Mouse (Mus musculus) left cerebral cortex, adult 18-20 months (tissue): Measurements from ENCODE around the gene Steap1. TPM values are rescaled to one million over a fixed set of nuclear protein-coding genes. Genes with fewer than 3 reads are reported as not detected.

Experiments
- DNase-seq, 2 experiments: peaks; one replicate each; pipeline ENCODE4 v3.0.0; 2021 to 2022; ENCODE audit warnings: low spot score in 2 of 2, mixed read lengths in 1 of 2
- long read RNA-seq, 2 experiments: library from polyadenylated mRNA; stranded (forward); transcript quantifications; one replicate each; pipeline ENCODE4 v2.0.0; 2021
- total RNA-seq, 2 experiments: library from RNA; stranded (reverse); gene quantifications; 2 replicates each; pipeline ENCODE4 v1.2.3; 2021

The Steap1 gene
- not detected for total RNA-seq
- long read RNA-seq, experiment 1, result 0 reads
- long read RNA-seq, experiment 2, result 0 reads

- DNase-seq, result peak; percentile 76 to 85
These were observed at the start of gene Steap1 for GRCm38 (mm10) chr5:5748866-5749682. Gene Steap1, minus strand, starts transcription at chr5:5749326.

DNA sequence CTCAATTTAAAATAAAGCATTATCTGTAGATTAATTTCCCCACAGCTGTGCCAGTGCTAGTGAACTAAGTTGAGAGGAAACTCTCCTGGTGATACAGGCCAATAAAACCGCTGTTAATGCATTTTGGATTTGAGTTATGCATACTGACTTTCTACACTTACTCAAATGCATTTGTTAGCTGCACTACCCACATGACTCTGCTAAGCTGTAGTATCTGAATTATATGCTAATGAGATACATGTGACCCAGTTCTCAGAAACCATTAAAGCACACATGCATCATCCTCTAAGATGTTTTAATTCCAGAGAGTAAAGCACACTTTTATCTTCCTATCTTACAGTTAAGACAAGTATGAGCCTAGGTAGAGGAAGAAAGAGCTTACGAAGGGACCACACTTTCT lies 38.0 kb upstream of the Steap1 start:
- no peak for DNase-seq

DNA sequence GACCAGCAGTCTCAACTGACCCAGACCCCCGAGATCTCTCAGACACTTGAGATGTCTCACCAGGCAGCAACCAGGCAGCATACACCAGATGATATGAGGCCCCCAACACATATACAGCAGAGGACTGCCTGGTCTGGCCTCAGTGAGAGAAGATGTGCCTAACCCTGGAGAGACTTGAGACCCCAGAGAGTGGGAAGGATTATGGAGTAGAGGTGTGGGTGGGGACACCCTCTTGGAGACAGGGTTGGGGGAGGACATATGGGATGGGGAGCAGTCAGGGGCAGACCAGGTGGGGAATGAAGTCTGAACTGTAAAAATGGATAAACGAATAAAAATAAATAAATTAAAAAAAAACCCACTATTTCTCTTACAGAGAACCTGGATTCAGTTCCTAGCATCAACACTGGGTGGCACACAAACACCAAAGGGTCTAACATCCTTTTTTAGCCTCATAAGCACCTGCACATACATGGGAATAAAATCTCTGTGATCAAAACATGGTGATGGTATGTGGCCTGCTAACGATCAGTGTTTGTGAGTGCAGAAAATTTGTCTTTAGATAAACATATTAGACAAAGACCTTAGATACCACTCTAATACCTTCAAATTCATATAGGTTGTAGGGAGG lies 7.4 kb upstream of the Steap1 start:
- DNase-seq, result peak; percentile 6

DNA sequence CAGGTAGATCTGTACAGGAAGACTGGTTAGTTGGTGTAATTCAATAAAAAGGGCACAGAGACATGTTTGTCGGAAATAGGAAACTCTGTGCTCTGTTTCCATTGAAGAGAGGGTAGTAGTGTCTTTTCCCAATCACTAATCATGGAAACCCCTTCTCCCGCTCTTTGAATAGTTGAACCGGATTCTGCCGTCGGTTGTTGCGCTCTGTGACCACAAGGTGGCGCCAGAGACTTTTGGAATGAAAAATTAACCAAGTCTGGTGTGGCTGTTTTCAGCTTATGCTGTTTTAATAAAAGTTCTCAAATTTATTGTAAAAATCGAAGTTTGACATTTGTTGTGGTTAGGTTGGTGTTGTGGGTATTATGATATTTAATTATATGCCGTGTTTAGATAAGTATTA lies 5.9 kb upstream of the Steap1 start:
- peak; percentile 62 to 75 for DNase-seq

DNA sequence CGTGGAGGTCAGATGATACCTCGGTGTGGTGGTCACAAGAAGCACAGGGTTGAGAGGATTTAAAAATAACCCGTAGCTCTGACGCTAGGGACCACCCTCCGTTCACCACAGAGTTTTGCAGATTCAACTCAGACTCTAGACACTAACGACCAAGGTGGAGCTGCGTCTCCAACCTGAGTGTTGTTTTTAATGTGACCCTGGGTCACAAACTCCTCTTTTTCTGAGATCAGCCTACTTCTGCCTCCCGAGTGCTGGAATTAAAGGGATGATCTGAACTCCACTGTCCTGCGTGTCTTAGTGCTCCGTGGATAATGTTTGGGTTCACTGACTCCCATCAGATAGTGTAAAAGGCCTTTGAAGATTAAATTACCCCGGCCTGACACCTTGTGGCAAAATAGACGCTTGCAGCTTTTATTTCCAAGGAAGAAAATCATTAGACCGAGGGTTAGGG lies 671 bp upstream of the Steap1 start:
- DNase-seq, result peak; percentile 43 to 49

GRCm38 (mm10) chr5:5734445-5734844 lies 14.7 kb downstream of the Steap1 start:
- DNase-seq, result no peak

DNA sequence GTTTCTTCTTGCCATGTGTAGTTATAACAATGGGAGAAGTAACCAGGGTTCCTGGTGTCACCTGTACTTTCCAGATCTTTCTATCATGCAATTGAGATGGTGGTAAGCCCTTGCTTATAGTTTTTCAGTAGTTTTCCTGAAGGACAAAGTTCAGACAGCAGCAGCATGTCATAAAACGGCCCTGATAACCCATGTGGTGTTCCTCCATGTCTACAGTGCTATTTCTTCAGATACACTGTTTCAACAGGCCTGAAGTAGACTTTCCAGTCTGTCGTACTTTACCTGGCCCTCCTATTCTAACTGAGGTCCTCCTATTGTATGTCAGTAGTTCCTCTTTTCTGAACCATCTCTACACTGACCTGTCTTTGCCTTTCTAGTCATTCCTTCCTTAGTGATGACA lies 16.3 kb downstream of the Steap1 start:
- DNase-seq, result no peak

DNA sequence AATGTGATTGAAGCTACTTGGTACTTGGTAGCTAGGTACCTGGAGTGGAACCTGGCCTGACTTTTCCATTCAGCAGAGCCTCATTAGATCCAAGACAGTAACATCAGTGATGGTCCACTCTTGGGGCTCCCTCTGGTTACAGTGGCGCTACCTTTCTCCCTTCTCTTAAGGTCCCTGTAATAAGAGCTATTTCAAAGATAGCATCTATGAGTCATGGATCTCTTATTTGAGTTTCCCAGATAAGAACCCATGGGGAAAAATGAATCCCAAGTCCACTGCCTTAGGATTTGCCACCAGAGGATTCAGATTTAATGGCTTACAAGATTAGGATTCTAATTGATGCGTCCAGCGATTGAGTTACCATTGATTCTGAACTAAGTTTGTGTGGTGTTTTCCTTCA lies 16.9 kb downstream of the Steap1 start:
- DNase-seq, result no peak

DNA sequence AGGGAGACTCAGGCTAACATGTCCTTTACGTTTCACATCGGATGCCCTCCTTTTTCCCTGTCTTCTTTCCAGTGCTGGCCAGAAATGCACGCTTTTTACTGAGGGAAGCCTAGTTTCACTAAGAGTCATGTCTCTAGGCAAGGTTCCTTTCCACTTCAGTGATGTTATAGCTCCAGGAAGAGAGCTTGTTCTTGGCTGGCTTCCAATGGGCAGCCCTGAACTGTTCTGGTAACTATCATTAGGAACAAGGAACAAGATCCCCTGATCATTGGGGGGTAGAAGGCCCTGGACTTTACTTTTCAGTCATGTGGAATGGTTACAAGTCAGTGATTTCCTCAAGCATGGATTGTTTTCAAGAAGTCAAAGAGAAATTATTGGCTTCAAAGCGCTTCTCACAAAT lies 19.2 kb downstream of the Steap1 start:
- DNase-seq, result no peak

DNA sequence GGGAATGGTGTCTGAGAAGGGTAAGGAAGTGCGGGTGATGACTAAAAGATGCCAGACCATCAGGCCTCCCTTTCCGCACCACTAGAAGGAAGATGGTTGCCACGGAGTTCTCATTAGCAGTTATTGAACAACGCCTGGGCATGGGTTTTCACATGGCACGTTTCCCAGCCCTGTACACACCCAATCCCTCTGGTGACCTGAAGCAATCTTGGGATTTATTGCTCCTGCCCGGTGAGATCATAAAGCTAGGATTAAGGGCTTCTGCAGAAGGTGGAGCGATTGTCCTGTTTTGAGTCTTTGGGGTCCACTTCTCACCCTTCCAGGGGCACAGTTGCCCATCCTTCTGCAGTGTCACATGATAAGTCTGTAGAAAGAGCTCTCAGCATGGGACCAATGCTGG lies 26.9 kb downstream of the Steap1 start:
- no peak for DNase-seq

GRCm38 (mm10) chr5:5711032-5711431 lies 38.1 kb downstream of the Steap1 start:
- no peak for DNase-seq

DNA sequence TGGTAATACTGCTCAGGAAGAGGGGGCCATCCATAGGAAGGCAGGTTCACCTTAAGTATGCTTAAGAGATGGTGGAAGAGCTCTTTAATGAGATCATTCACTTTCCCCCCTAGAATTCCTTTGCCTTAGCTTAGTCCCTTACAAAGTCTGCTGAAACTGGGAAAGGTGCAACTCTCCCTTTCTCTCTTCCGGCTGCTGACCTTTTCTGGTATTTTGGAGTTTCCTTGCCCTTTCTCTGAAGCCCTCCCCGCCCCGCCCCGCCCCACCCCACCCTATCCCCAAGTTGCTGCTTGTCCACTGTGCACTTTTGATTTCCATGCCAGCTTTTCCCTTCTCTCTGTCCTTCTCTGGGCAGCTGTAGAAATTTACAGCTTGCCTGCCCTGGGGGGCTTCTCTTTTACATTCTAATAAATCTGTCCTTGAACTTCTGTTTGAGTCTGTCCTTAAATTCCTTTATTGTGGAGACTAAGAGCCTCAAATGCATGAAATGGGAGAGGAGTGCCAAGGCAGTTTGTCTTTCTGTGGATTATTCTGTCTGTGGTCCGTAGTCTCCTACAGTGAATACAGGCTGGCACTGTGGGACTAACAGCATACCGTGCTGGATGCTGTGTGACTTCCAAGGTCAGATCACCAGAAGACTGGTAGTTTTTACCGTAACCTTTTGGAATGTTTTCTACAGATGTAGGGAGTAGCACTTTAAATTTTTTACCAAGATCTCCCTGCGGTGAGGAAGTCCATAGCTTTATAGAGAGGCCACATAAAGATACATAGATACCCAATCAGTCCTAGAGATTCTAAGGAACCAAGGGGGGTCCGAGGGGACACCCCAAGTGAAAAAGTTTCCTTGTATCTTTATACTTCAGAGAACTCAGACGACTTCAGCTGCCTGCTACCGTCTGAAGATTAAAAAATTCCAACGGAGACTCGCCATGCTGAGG lies 41.5 kb downstream of the Steap1 start:
- no peak for DNase-seq

DNA sequence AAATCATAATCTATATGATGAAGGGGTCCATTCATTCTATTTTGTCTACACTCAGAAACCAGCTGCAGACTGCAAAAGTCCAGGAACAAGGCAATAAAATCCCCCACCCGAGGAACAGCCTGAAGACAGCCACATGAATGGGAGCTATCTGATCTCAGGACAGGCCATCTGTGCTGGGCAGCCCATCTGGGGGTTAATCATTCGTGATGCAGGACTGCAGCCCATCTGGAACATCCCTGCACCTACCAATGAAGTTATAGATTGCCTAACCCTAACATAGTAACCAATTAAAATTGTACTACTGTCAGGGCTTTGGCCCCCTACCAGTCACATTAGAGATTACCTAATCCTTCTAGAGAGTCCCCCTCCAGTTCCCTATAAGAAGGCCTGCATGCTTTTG lies 44.1 kb downstream of the Steap1 start:
- no peak for DNase-seq

DNA sequence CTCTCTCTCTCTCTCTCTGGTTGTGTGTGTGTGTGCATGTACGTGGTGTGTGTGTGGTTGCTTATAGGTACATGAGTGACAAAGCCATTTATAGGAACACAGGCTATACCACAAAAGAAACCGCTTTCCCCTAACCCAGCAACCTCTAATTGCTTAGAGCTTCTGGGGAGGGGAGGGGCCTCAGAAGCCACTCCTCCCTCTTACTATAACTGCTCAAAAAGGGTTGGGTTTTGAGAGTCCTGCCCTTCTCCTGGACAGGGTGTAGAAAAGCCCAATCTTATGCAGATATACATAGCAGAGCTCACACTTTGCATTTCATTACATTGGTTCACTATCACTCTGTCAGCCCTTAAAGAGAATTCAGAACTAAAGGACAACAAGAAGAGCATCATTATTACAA lies 48.7 kb downstream of the Steap1 start:
- DNase-seq, result no peak

GRCm38 (mm10) chr5:5698830-5699229 lies 50.3 kb downstream of the Steap1 start:
- DNase-seq, result no peak

DNA sequence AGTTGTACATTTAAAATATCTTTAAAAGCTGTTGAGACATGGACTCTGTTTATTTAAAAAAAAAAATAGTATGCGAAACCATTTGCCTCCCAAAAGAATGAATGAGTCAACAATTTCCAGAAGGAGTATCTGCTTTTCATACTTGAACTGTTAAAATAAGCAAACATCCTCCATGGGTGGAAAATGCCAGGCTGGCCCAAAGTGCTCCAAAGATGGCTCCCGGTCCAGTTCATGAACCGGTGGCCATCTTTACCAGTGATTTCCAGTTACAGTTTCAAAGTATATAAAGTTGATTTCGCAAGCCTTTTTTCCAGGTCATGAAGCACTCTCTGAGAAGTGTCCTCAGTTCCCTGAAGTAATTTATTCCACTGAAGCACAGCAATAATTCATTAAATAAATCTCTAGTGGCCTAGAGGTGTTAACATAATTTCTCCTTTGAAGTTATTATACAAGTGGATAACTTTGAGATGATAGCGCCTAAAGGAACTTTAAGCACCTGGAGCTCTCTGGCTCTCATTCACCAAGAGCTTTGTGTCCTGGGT lies 53.7 kb downstream of the Steap1 start:
- no peak for DNase-seq

- DNase-seq, result peak; percentile 28 to 45
These were observed 55.0 kb downstream of the Steap1 start, which contains the start of gene Steap2 for GRCm38 (mm10) chr5:5693956-5694653. Gene Steap2, minus strand, starts transcription at chr5:5694578.

DNA sequence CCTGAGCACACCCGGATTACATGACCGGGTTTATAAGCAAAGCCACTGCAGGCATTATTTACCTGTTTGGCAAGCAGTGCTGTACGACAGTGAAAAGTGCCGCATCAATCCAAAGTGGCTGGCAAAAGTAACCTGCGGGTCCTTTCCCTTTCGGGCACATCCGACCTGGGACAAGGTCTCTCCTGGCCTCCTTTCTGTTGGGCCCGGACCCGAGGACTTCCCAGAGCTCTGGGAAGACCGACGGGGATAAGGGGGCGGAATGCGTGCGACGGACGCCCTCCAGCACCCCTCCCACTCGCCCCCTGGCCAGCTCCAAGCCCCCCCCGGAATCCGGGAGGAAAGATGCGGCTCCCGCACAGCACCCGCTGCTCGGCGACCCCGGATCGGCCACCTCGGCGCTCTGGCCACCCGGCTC lies 55.6 kb downstream of the Steap1 start:
- peak; percentile 3 to 4 for DNase-seq

GRCm38 (mm10) chr5:5692167-5692738 lies 56.9 kb downstream of the Steap1 start:
- DNase-seq, result no peak

- DNase-seq, result no peak
These were observed 60.1 kb downstream of the Steap1 start for GRCm38 (mm10) chr5:5688945-5689540.
